Mouse (Mus musculus) ES-E14 (cell line): Measurements from ENCODE around the gene Krt18. TPM values are rescaled to one million over a fixed set of nuclear protein-coding genes. Genes with fewer than 3 reads are reported as not detected.
"Not testable (repeated sequence)": the region's sequence is repeated elsewhere in the genome, so short reads cannot be mapped to it uniquely, and the experiment has no call there.

Experiments used
- DNase-seq: peaks from one replicate; pipeline ENCODE4 v3.0.0-alpha.2; 2013; ENCODE audit warnings: low read depth, low spot score
- H3K27ac ChIP-seq: 2 replicates; pipeline ENCODE4 v1.5.1; 2012; ENCODE audit warnings: low read depth, mild to moderate bottlenecking, low read length, moderate library complexity, mixed read lengths; ENCODE audit not compliant: poor library complexity, insufficient read depth, severe bottlenecking
- H3K36me3 ChIP-seq: 2 replicates; pipeline ENCODE4 v1.6.1; 2012; ENCODE audit warnings: mild to moderate bottlenecking, low read length, moderate library complexity, mixed read lengths; ENCODE audit not compliant: control insufficient read depth, poor library complexity, insufficient read depth, severe bottlenecking
- H3K4me1 ChIP-seq, 2 experiments: fragments of 150-350 bp in 1 of 2; sonication (generic) in 1 of 2; 2 replicates each; pipeline ENCODE4 v1.6.1; 2012; ENCODE audit warnings: low read length in 2 of 2, mild to moderate bottlenecking in 1 of 2, mixed read lengths in 1 of 2; ENCODE audit not compliant: control insufficient read depth in 2 of 2, insufficient read depth in 2 of 2, poor library complexity in 1 of 2
- H3K4me3 ChIP-seq, 2 experiments: fragments of 150-350 bp in 1 of 2; sonication (generic) in 1 of 2; 2 replicates each; pipeline ENCODE4 v1.5.1; 2012; ENCODE audit warnings: low read length in 2 of 2, low read depth in 1 of 2, mild to moderate bottlenecking in 1 of 2, mixed read lengths in 1 of 2; ENCODE audit not compliant: insufficient read depth in 1 of 2, poor library complexity in 1 of 2, severe bottlenecking in 1 of 2
- H3K9ac ChIP-seq: 2 replicates; pipeline ENCODE4 v1.6.1; 2012; ENCODE audit warnings: low read depth, mild to moderate bottlenecking, low read length, mixed read lengths; ENCODE audit not compliant: poor library complexity, insufficient read depth, severe bottlenecking
- H3K9me3 ChIP-seq: fragments of 150-350 bp; sonication (generic); 2 replicates; pipeline ENCODE4 v1.6.1; 2012; ENCODE audit warnings: low read depth, mild to moderate bottlenecking, low read length; ENCODE audit not compliant: control insufficient read depth, insufficient read depth
- CHD2 ChIP-seq: IDR thresholded peaks from 2 replicates; pipeline ENCODE4 v1.6.1; 2014; ENCODE audit warnings: mild to moderate bottlenecking, low read depth, low read length, inconsistent platforms
- HCFC1 ChIP-seq: IDR thresholded peaks from 2 replicates; pipeline ENCODE4 v1.6.1; 2012; ENCODE audit warnings: low read length, inconsistent platforms, borderline replicate concordance; ENCODE audit not compliant: insufficient read depth
- MAFK ChIP-seq: IDR thresholded peaks from 2 replicates; pipeline ENCODE4 v1.6.1; 2014; ENCODE audit warnings: mild to moderate bottlenecking, low read depth, low read length, inconsistent platforms; ENCODE audit not compliant: insufficient read depth
- ZC3H11A ChIP-seq: IDR thresholded peaks from 2 replicates; pipeline ENCODE4 v1.6.1; 2012; ENCODE audit warnings: low read depth, mild to moderate bottlenecking, inconsistent platforms, low read length, borderline replicate concordance
- ZNF384 ChIP-seq: IDR thresholded peaks from 2 replicates; pipeline ENCODE4 v1.6.1; 2012; ENCODE audit warnings: low read depth, low read length, inconsistent platforms
- in situ Hi-C, 2 experiments: fragments of 600-800 bp; cut with MboI; formaldehyde crosslinking; loops; one replicate each; pipeline ENCODE4 v1.15.1; 2025; ENCODE audit warnings: low sequenced_read_pairs in 2 of 2, inconsistent platforms in 1 of 2; ENCODE audit not compliant: unreplicated experiment in 2 of 2
- total RNA-seq: library from RNA; depleted of rRNA; stranded (reverse); fragments of 300-350 nt; gene quantifications from 2 replicates; pipeline ENCODE4 v1.2.3, GENCODE M21; 2012

Krt18 gene
- total RNA-seq, 1 experiment, result 382 TPM

DNA sequence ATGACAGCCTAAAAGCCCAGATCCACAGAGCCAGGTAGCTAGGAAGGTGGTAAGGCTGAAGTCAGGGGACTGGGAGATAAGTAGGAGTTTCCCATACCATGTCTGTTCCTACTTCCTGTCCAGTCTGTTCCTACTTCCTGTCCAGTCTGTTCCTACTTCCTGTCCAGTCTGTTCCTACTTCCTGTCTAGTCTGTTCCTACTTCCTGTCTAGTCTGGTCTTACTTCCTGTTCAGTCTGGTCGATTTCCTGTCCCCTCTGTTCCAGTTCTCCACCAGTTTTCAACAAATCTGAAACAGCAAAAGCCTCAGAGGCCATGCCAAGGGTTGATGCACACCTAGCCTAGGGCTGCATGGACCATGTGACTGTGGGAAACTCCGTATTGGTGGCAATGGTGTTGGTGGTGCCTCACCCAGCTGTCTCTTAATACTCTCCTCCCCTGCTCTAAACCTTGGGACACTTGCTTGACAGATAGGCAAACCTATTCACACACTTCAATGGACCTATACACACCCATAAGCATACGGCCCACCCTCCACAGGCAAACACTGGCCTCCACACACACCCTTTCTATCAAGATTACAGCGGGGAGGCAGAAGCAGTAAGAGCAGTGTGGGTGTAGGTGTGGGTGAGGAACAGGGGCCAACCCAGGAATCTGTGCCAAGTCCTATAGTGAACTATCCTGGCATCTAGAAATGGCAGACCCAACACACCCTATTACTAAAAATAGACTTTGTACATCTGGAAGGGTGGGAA is 32.3 kb upstream of the Krt18 start:
- Histone ChIP-seq H3K9me3 (no peaks in the 10 kb centered on the region), H3K4me1 (peaks cover 0 to 7% of the 10 kb centered on the region in 2 experiments; a peak in 1 of 4 replicates), H3K27ac (no peak overlapping the region), H3K9ac (no peak overlapping the region), H3K4me3 (no peak overlapping the region), H3K36me3 (no peaks in the 10 kb centered on the region; the same call in 1 of the 2 replicates)
- in situ Hi-C loops, result loop anchor here in 1 of 2 experiments (25.0 kb wide), 1 partner anchor 658 kb away; no protein-coding TSS in a partner anchor
- no peak for TF ChIP-seq ZNF384
- TF ChIP-seq MAFK, result no peak
- TF ChIP-seq HCFC1, result no peak
- TF ChIP-seq ZC3H11A, result no peak
- TF ChIP-seq CHD2, result no peak
- no peak for DNase-seq

DNA sequence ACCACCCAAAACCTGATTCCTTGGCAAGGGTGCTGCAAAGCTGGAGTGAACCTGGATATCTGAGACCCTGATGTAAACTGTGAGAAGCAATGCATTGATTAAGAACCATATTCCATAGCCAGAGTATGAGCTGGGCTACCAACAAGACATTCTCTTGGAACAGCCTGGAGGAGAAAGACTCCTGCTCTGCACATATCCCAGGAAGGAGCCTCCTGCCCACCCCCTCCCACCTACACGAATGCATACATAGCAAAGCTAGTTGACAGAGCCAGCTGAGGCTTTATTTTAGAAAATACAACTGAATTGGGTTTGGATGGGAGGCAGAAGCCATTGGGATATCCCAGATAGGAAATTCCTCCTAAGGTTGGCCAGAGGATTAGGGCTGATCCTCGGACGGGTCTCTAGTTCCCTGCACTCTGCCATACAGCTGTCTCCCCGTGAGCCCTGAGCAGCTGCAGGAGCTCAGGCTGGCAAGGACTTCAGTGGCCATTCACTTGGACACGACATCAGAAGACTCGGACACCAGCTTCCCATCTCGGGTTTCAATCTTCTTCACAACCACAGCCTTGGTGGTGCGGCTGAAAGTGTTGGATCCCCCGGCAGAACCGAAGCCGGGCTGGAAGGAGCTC is 31.4 kb upstream of the Krt18 start:
- H3K9me3 ChIP-seq, DNase-seq, H3K4me3 ChIP-seq, H3K27ac ChIP-seq, H3K4me1 ChIP-seq, H3K36me3 ChIP-seq, H3K9ac ChIP-seq: not testable (repeated sequence)
- in situ Hi-C loops, result loop anchor here in 1 of 2 experiments (25.0 kb wide), 1 partner anchor 659 kb away; no protein-coding TSS in a partner anchor

DNA sequence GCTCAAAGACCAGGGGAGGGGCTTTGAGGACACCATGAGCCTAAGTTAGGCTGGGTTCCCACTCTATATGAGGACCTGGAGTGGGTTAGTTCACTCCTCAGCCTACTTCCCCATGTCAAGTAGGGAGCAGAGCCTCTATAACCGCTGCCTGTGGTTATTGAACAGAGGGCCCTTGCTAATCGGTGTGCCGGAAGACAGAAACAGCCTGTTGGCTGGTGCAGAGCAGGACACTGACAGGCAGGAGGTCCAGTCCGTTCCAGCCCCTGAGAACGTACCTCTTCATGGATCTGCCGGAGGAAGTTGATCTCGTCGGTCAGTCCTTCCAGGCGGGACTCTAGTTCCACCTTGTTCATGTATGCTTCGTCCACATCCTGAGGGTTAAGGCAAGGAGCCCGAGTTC is 28.8 kb upstream of the Krt18 start:
- Histone ChIP-seq H3K9ac (no peak overlapping the region), H3K4me1 (peaks cover 0 to 13% of the 10 kb centered on the region in 2 experiments; a peak in 1 of 4 replicates), H3K4me3 (no peak overlapping the region), H3K27ac (no peak overlapping the region), H3K9me3 (no peaks in the 10 kb centered on the region), H3K36me3 (no peaks in the 10 kb centered on the region; the same call in 1 of the 2 replicates)
- no peak for TF ChIP-seq ZC3H11A
- TF ChIP-seq ZNF384, result no peak
- no peak for TF ChIP-seq HCFC1
- TF ChIP-seq MAFK, result no peak
- no peak for TF ChIP-seq CHD2
- no peak for DNase-seq
- in situ Hi-C loops, result loop anchor here in 1 of 2 experiments (25.0 kb wide), 1 partner anchor 662 kb away; no protein-coding TSS in a partner anchor

DNA sequence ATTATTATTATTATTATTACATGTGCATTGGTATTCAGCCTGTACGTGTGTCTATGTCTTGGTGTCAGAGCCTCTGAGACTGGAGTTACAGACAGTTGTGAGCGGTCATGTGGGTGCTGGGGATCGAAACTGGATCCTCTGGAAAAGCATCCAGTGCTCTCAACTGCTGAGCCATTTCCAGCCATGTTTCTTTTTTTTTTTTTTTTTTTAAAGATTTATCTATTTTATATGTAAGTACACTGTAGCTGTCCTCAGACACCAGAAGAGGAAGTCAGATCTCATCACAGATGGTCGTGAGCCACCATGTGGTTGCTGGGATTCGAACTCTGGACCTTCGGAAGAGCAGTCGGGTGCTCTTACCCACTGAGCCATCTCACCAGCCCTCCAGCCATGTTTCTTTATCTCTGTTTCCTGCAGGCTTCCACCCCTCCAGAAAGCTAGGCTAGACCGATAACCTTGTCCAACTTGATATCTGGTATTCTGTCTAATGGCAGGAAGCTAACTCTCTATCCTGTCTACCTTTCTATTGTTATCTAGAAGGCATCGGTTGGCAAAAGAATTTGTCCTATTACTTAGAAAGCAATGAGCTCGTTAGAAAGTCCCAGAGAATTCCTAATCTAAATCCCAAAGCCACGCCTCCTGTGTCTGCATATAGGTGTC is 28.2 kb upstream of the Krt18 start:
- no peak overlapping the region for H3K9ac ChIP-seq
- peaks cover 0 to 13% of the 10 kb centered on the region in 2 experiments; a peak in 1 of 4 replicates for H3K4me1 ChIP-seq
- TF ChIP-seq HCFC1 (no peak), MAFK (no peak), ZC3H11A (no peak), ZNF384 (no peak), CHD2 (no peak)
- H3K36me3 ChIP-seq, result no peaks in the 10 kb centered on the region; the same call in 1 of the 2 replicates
- DNase-seq, result no peak
- H3K9me3 ChIP-seq, result no peaks in the 10 kb centered on the region
- H3K27ac ChIP-seq, result no peak overlapping the region
- in situ Hi-C loops, result loop anchor here (25.0 kb wide), 2 partner anchors 663 to 937 kb away; partner anchors contain the start of gene Hoxc12 (in 1 of the 2)
- H3K4me3 ChIP-seq, result no peak overlapping the region
